Mouse (Mus musculus) thymus, postnatal 25 days (tissue): Measurements from ENCODE around the gene Olfr286.

Source experiments
- DNase-seq: peaks from one replicate; pipeline ENCODE4 v3.0.0; 2022

The Olfr286 gene

GRCm38 (mm10) chr15:98234350-98234749 is at the start of gene Olfr286:
Olfr286 (minus strand) TSS chr15:98234450.
- DNase-seq, result no peak

GRCm38 (mm10) chr15:98257776-98258175 is 23.5 kb upstream of the Olfr286 start:
- no peak for DNase-seq

GRCm38 (mm10) chr15:98257193-98257592 is 22.9 kb upstream of the Olfr286 start, which contains the start of gene H1fnt:
H1fnt (minus strand) TSS chr15:98257293.
- DNase-seq, result no peak

GRCm38 (mm10) chr15:98256271-98256670 is 22.0 kb upstream of the Olfr286 start:
- no peak for DNase-seq

- no peak for DNase-seq
Observed at GRCm38 (mm10) chr15:98235442-98235841, 1.2 kb upstream of the Olfr286 start.

- no peak for DNase-seq
Observed at GRCm38 (mm10) chr15:98226096-98226495, 8.2 kb downstream of the Olfr286 start.

GRCm38 (mm10) chr15:98225610-98226009 is 8.6 kb downstream of the Olfr286 start:
- no peak for DNase-seq

GRCm38 (mm10) chr15:98222377-98222776 is 11.9 kb downstream of the Olfr286 start:
- no peak for DNase-seq

- DNase-seq, result no peak
Observed at GRCm38 (mm10) chr15:98220877-98221276, 13.4 kb downstream of the Olfr286 start, which contains the start of the genes Gm44579 and Olfr287. Gm44579 (minus strand) TSS chr15:98220977. Olfr287 (minus strand) TSS chr15:98221056.

- no peak for DNase-seq
Observed at GRCm38 (mm10) chr15:98214130-98214529, 20.1 kb downstream of the Olfr286 start.

- no peak for DNase-seq
Observed at GRCm38 (mm10) chr15:98213336-98213870, 20.8 kb downstream of the Olfr286 start.

- no peak for DNase-seq
Observed at GRCm38 (mm10) chr15:98209676-98210075, 24.6 kb downstream of the Olfr286 start.

GRCm38 (mm10) chr15:98195442-98195841 is 38.8 kb downstream of the Olfr286 start, which contains the start of gene Olfr288:
Olfr288 (minus strand) TSS chr15:98195542.
- DNase-seq, result no peak

GRCm38 (mm10) chr15:98184456-98184855 is 49.8 kb downstream of the Olfr286 start:
- DNase-seq, result no peak

GRCm38 (mm10) chr15:98181856-98182570 is 52.2 kb downstream of the Olfr286 start:
- no peak for DNase-seq

- peak; percentile 78 for DNase-seq
Observed at GRCm38 (mm10) chr15:98181132-98181711, 53.0 kb downstream of the Olfr286 start.

GRCm38 (mm10) chr15:98180567-98181131 is 53.6 kb downstream of the Olfr286 start:
- no peak for DNase-seq

- DNase-seq, result no peak
Observed at GRCm38 (mm10) chr15:98177320-98177719, 56.9 kb downstream of the Olfr286 start.
